Mouse (Mus musculus) G1E (cell line): ENCODE results near the gene Rhox2e.
"Not testable (repeated sequence)": the region's sequence is repeated elsewhere in the genome, so short reads cannot be mapped to it uniquely, and the experiment has no call there.

ENCODE experiments used
- CTCF ChIP-seq: IDR thresholded peaks from 2 replicates; pipeline ENCODE4 v1.5.1; 2012; ENCODE audit warnings: low read depth, low read length, inconsistent platforms, mixed read lengths
- GATA1 ChIP-seq: IDR thresholded peaks from 2 replicates; pipeline ENCODE4 v1.6.1; 2012; ENCODE audit warnings: borderline replicate concordance, low read length, inconsistent platforms, mixed read lengths
- TAL1 ChIP-seq: conservative IDR thresholded peaks from 2 replicates; pipeline ENCODE4 v1.6.1; 2012; ENCODE audit warnings: low read depth, low read length, inconsistent platforms, mixed read lengths

- not testable (repeated sequence) for TF ChIP-seq GATA1, CTCF, TAL1
These were observed 50.4 kb downstream of the Rhox2e start, which contains the start of gene Rhox3f for GRCm38 (mm10) chrX:37580692-37581091.
